Mouse (Mus musculus): Measurements from ENCODE around the gene Mrfap1. TPM values are rescaled to one million over a fixed set of nuclear protein-coding genes. Genes with fewer than 3 reads are reported as not detected.
"Not testable (repeated sequence)": the region's sequence is repeated elsewhere in the genome, so short reads cannot be mapped to it uniquely, and the experiment has no call there.

Mrfap1 gene
- polyA plus RNA-seq, 1 experiment from 2014 or later = 280 TPM

GRCm38 (mm10) chr5:36797291-36797690 lies 719 bp upstream of the Mrfap1 start:
- peak; percentile 23 for ATAC-seq
- Histone ChIP-seq H3K4me2 (ENCODE audit: low read depth, low read length) (peak overlapping the region; percentile 63), H3K36me3 (ENCODE audit: control insufficient read depth, insufficient read depth, low read length) (no peaks in the 10 kb centered on the region), H3K4me1 (ENCODE audit: control insufficient read depth, insufficient read depth, low read length) (peaks cover 14% of the 10 kb centered on the region), H3K27ac (ENCODE audit: low read length) (0 out of 2 replicates have a peak overlapping the region, but pooled peaks have one; percentile 64), H3K27me3 (replicated peaks; ENCODE audit: control insufficient read depth, insufficient read depth, low read length) (no peaks in the 10 kb centered on the region), H3K4me3 (ENCODE audit: low read length) (peak overlapping the region; percentile 71), H3K9ac (ENCODE audit: low read depth, low read length) (peak overlapping the region; percentile 85), H3K9me3 (ENCODE audit: control insufficient read depth, low read length) (no peaks in the 10 kb centered on the region)
- WGBS = 52% methylated on average over 8 of the region's 8 CpGs

- peak overlapping the region; percentile 95 for H3K27ac ChIP-seq (ENCODE audit: low read length)
- peaks cover 21% of the 10 kb centered on the region for H3K4me1 ChIP-seq (ENCODE audit: control insufficient read depth, insufficient read depth, low read length)
- whole genome bisulfite sequencing = 3% methylated on average over 35 of the region's 37 CpGs
- H3K4me3 ChIP-seq (ENCODE audit: low read length) = peak overlapping the region; percentile 71
- ATAC-seq = peak; percentile 62
- H3K36me3 ChIP-seq (ENCODE audit: control insufficient read depth, insufficient read depth, low read length); H3K27me3 ChIP-seq (replicated peaks; ENCODE audit: control insufficient read depth, insufficient read depth, low read length); H3K9me3 ChIP-seq (ENCODE audit: control insufficient read depth, low read length): not testable (repeated sequence)
- peak overlapping the region; percentile 47 for H3K4me2 ChIP-seq (ENCODE audit: low read depth, low read length)
- peak overlapping the region; percentile 85 for H3K9ac ChIP-seq (ENCODE audit: low read depth, low read length)
Measured at GRCm38 (mm10) chr5:36795647-36796295, 801 bp downstream of the Mrfap1 start.

GRCm38 (mm10) chr5:36791861-36792260 lies 4.7 kb downstream of the Mrfap1 start:
- no peaks in the 10 kb centered on the region for H3K36me3 ChIP-seq (ENCODE audit: control insufficient read depth, insufficient read depth, low read length)
- 68% methylated on average over 9 of the region's 9 CpGs for WGBS

GRCm38 (mm10) chr5:36786052-36786451 lies 10.5 kb downstream of the Mrfap1 start:
- H3K36me3 ChIP-seq (ENCODE audit: control insufficient read depth, insufficient read depth, low read length) = no peaks in the 10 kb centered on the region
- H3K4me1 ChIP-seq (ENCODE audit: control insufficient read depth, insufficient read depth, low read length) = no peaks in the 10 kb centered on the region
- H3K4me3 ChIP-seq (ENCODE audit: low read length) = no peak overlapping the region
- no peak for ATAC-seq
- H3K9me3 ChIP-seq (ENCODE audit: control insufficient read depth, low read length) = 0 out of 2 replicates have a peak, but pooled peaks cover 4% of the 10 kb centered on the region
- no peak overlapping the region for H3K4me2 ChIP-seq (ENCODE audit: low read depth, low read length)
- no peaks in the 10 kb centered on the region for H3K27me3 ChIP-seq (replicated peaks; ENCODE audit: control insufficient read depth, insufficient read depth, low read length)
- H3K9ac ChIP-seq (ENCODE audit: low read depth, low read length) = no peak overlapping the region
- H3K27ac ChIP-seq (ENCODE audit: low read length) = no peak overlapping the region
- 96% methylated on average over 5 of the region's 5 CpGs for WGBS

More at GRCm38 (mm10) chr5:36791861-36792260, 4.7 kb downstream of the Mrfap1 start:
- Histone ChIP-seq H3K4me3 (ENCODE audit: low read length) (no peak overlapping the region), H3K9ac (ENCODE audit: low read depth, low read length) (no peak overlapping the region), H3K27me3 (replicated peaks; ENCODE audit: control insufficient read depth, insufficient read depth, low read length) (no peaks in the 10 kb centered on the region), H3K27ac (ENCODE audit: low read length) (peak overlapping the region; percentile 19; the same call in 1 of the 2 replicates), H3K4me1 (ENCODE audit: control insufficient read depth, insufficient read depth, low read length) (peaks cover 15% of the 10 kb centered on the region), H3K9me3 (ENCODE audit: control insufficient read depth, low read length) (no peaks in the 10 kb centered on the region), H3K4me2 (ENCODE audit: low read depth, low read length) (no peak overlapping the region)
- ATAC-seq = no peak

GRCm38 (mm10) chr5:36779512-36779911 lies 17.1 kb downstream of the Mrfap1 start:
- Histone ChIP-seq H3K4me1 (ENCODE audit: control insufficient read depth, insufficient read depth, low read length) (no peaks in the 10 kb centered on the region), H3K9ac (ENCODE audit: low read depth, low read length) (no peak overlapping the region), H3K4me3 (ENCODE audit: low read length) (no peak overlapping the region), H3K4me2 (ENCODE audit: low read depth, low read length) (no peak overlapping the region), H3K36me3 (ENCODE audit: control insufficient read depth, insufficient read depth, low read length) (no peaks in the 10 kb centered on the region), H3K27ac (ENCODE audit: low read length) (no peak overlapping the region), H3K9me3 (ENCODE audit: control insufficient read depth, low read length) (no peaks in the 10 kb centered on the region), H3K27me3 (replicated peaks; ENCODE audit: control insufficient read depth, insufficient read depth, low read length) (no peaks in the 10 kb centered on the region)
- 88% methylated on average over 2 of the region's 2 CpGs for WGBS
- ATAC-seq = no peak

- no peak overlapping the region for H3K4me3 ChIP-seq (ENCODE audit: low read length)
- no peaks in the 10 kb centered on the region for H3K27me3 ChIP-seq (replicated peaks; ENCODE audit: control insufficient read depth, insufficient read depth, low read length)
- no peak for ATAC-seq
- no peak overlapping the region for H3K4me2 ChIP-seq (ENCODE audit: low read depth, low read length)
- no peaks in the 10 kb centered on the region for H3K36me3 ChIP-seq (ENCODE audit: control insufficient read depth, insufficient read depth, low read length)
- no peak overlapping the region for H3K27ac ChIP-seq (ENCODE audit: low read length)
- WGBS = 92% methylated on average over 1 of the region's 2 CpGs
- H3K9me3 ChIP-seq (ENCODE audit: control insufficient read depth, low read length) = no peaks in the 10 kb centered on the region
- no peak overlapping the region for H3K9ac ChIP-seq (ENCODE audit: low read depth, low read length)
- no peaks in the 10 kb centered on the region for H3K4me1 ChIP-seq (ENCODE audit: control insufficient read depth, insufficient read depth, low read length)
Measured at GRCm38 (mm10) chr5:36778901-36779300, 17.7 kb downstream of the Mrfap1 start.

GRCm38 (mm10) chr5:36777186-36777585 lies 19.4 kb downstream of the Mrfap1 start:
- Histone ChIP-seq H3K36me3 (ENCODE audit: control insufficient read depth, insufficient read depth, low read length) (no peaks in the 10 kb centered on the region), H3K27me3 (replicated peaks; ENCODE audit: control insufficient read depth, insufficient read depth, low read length) (no peaks in the 10 kb centered on the region), H3K9ac (ENCODE audit: low read depth, low read length) (no peak overlapping the region), H3K4me2 (ENCODE audit: low read depth, low read length) (no peak overlapping the region), H3K4me1 (ENCODE audit: control insufficient read depth, insufficient read depth, low read length) (no peaks in the 10 kb centered on the region), H3K4me3 (ENCODE audit: low read length) (no peak overlapping the region), H3K9me3 (ENCODE audit: control insufficient read depth, low read length) (no peaks in the 10 kb centered on the region), H3K27ac (ENCODE audit: low read length) (no peak overlapping the region)
- 20% methylated on average over 2 of the region's 2 CpGs for WGBS
- no peak for ATAC-seq

GRCm38 (mm10) chr5:36776021-36776575 lies 20.5 kb downstream of the Mrfap1 start:
- Histone ChIP-seq H3K9ac (ENCODE audit: low read depth, low read length) (no peak overlapping the region), H3K4me2 (ENCODE audit: low read depth, low read length) (no peak overlapping the region), H3K36me3 (ENCODE audit: control insufficient read depth, insufficient read depth, low read length) (no peaks in the 10 kb centered on the region), H3K4me3 (ENCODE audit: low read length) (no peak overlapping the region), H3K27me3 (replicated peaks; ENCODE audit: control insufficient read depth, insufficient read depth, low read length) (no peaks in the 10 kb centered on the region), H3K4me1 (ENCODE audit: control insufficient read depth, insufficient read depth, low read length) (no peaks in the 10 kb centered on the region), H3K9me3 (ENCODE audit: control insufficient read depth, low read length) (no peaks in the 10 kb centered on the region), H3K27ac (ENCODE audit: low read length) (no peak overlapping the region)
- WGBS = 46% methylated on average over 9 of the region's 9 CpGs
- ATAC-seq = no peak

GRCm38 (mm10) chr5:36775317-36775716 lies 21.3 kb downstream of the Mrfap1 start:
- H3K4me3 ChIP-seq (ENCODE audit: low read length) = no peak overlapping the region
- no peaks in the 10 kb centered on the region for H3K4me1 ChIP-seq (ENCODE audit: control insufficient read depth, insufficient read depth, low read length)
- H3K9me3 ChIP-seq (ENCODE audit: control insufficient read depth, low read length) = no peaks in the 10 kb centered on the region
- H3K27me3 ChIP-seq (replicated peaks; ENCODE audit: control insufficient read depth, insufficient read depth, low read length) = no peaks in the 10 kb centered on the region
- no peak for ATAC-seq
- WGBS = 85% methylated on average over 2 of the region's 2 CpGs
- no peak overlapping the region for H3K4me2 ChIP-seq (ENCODE audit: low read depth, low read length)
- H3K27ac ChIP-seq (ENCODE audit: low read length) = no peak overlapping the region
- H3K36me3 ChIP-seq (ENCODE audit: control insufficient read depth, insufficient read depth, low read length) = no peaks in the 10 kb centered on the region
- H3K9ac ChIP-seq (ENCODE audit: low read depth, low read length) = no peak overlapping the region

All from intestine, embryonic 16.5 days (tissue).